Mouse (Mus musculus) left cerebral cortex, postnatal 36 days (tissue): ENCODE data around the gene Ncoa1. TPM values are rescaled to one million over a fixed set of nuclear protein-coding genes. Genes with fewer than 3 reads are reported as not detected.

Experiments
- DNase-seq, 2 experiments: peaks; one replicate each; pipeline ENCODE4 v3.0.0; 2021 to 2022; ENCODE audit warnings: low spot score in 2 of 2, mixed read lengths in 1 of 2
- intact Hi-C: fragments of 180-260 bp; cut with DNase I; formaldehyde crosslinking; loops from one replicate; pipeline ENCODE4 v1.15.1; 2025
- total RNA-seq, 2 experiments: library from RNA; stranded (reverse); gene quantifications; 2 replicates each; pipeline ENCODE4 v1.2.3; 2021

Gene Ncoa1
- total RNA-seq, result 100 to 1,000 TPM; 104 to 110 TPM

DNA sequence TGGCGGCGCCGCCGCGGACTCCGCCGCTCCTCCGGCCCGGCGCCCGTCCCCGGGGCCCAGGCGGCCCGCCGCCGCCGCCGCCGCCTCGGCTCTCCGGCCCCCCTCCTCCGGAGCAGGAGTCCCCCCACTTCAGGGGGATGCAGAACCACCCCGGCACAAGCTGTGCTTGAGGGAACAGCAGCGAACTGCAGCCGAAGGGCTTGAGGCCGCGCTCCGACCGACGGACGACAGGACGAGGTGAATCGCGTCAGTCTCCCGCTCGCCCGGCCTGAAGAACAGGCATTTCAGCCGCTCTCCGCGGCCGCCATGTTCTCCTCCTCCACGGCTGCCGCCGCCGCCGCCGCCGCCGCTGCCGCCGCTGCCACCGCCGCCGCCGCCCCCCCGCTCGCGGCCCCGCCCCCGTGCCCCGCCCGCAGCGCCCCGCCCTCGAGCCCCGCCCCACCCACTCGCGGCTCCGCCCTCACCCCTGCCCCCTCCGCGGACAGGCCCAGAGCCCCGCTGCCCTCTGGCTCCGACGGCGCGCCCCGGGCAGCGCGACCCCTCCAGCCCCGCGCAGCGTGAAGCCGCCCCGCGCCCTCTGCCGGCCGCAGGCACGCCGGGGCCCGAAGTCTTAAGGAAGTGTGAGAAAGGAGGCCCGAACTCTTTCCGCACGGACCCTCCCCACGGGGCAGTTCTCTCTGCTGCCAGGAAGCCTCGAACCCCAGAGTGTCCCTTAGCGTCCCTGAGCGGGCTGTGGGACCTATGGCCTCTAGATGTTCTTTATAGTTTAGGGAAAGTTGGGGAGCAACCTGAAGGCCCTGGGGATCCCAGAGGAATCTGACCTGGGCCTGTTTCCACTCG, at the start of gene Ncoa1:
Gene Ncoa1, minus strand, starts transcription at position 351 of the 840 bp plus-strand sequence.
- DNase-seq, result peak; percentile 69 to 70
- intact Hi-C loops, result loop anchor here (5.0 to 10.0 kb wide), 2 partner anchors 70 to 182 kb away; no protein-coding TSS in a partner anchor

DNA sequence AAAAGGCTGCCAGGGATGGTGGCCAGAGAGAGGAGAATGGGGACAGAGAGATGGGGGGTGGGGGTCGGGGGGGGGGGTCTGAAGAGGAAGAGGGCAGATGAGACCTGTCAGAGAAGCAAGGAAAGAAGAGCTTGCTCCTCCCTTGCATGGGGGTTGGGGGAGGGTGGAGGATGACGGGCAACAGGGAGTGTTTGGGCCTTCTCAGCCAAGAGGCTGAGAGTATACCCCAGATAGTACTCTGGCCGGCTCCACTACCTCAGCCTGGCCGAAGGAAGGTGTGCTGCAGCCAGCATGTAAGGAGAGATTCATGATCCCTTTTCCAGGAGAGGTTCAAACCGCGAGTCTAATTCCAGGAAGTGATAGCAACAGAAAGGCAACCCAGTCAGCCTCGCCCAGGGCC, 47.6 kb upstream of the Ncoa1 start:
- DNase-seq, result no peak
- intact Hi-C loops, result no loop called here

DNA sequence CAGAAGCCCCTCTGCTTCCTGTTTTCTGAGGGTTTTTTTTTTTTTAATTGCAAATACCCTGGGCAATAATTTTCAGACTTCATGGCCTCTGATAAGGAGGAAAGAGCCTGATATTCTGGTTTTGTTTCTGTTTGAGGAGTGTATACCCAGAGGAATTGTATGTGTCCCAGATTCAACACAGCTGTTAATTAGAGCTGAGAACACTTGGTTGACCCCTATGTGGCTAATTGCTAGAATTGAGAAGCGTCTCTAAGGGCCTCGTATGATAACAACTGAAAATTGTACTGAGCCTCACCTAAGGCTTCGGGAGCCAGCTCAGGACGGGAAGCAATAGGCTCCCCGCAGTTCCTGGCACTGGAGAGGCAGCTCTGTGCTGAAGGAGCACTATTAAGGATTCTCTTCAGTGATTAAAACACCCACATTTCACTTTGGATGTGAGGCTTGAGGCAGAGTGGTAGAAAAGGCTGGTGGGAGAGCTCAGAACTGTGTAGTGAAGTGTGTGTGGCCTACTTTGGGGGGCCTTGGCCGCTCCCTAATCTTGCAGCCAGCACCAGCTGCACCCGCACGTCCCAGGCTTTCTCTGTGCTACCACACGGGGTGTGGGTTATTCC, 46.8 kb upstream of the Ncoa1 start:
- intact Hi-C loops, result no loop called here
- no peak for DNase-seq

DNA sequence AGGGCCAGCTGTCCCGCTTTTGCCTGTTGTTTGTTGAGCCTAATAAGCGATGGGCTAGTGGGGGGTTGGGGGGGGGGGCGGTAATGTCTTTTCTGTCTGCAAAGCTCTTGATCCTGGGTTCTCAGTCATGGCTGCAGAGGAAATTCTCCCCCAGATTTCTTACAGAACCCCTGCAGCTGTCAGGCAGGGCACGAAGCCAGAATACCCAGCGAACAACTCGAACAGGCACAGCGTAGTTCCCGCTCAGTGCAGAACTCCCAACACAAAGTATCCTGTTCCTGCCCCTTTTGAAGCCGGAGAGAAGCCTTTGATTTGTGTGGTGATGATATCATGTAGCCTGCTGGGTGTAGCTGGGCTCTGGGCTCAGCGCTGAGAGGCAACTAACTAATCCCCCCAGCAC, 46.2 kb upstream of the Ncoa1 start:
- intact Hi-C loops, result no loop called here
- peak in 1 of 2 experiments; percentile 34 for DNase-seq

DNA sequence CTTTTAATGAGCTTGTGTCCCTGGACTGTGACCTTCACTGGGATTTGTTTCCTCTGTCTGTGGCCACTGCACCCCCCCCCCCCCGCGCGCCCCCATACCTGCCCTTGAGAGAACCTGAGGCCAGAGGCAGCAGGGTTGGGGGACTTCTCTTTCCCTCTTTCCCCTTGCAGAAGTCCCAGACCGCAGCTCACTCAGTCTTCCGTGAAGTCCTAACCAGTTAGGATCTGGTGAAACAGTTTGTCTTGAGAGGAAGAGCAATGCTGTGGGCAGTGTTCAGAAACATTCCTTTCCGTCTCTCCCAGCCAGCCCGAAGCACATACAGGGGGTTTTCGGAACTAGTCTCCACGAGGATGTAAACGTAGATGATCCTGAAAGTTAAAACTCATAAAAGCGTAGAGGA, 42.0 kb upstream of the Ncoa1 start:
- DNase-seq, result no peak
- intact Hi-C loops, result no loop called here

DNA sequence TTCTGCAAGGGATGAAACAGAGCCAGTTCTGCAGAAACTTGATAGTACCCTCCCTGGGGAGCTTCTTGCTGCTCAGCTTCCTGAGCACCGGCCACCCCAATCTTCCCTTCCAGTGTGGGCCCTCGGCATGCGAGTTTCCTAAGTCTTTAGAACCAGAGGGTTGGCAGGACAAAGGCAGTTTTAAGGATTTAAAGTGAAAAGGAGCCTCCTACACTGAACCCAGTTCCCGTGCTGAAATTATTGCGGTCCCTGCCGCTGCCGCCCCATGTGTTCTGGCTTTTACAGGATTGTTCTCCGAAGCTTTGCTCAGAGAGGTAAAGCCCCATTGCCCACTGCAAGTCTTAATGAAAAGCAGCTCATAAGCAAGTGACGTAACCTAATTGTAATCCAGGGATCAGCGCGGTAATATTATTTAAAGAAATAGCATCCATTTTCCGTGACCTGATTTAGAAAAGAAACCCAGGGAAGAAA, 32.6 kb upstream of the Ncoa1 start:
- intact Hi-C loops, result no loop called here
- DNase-seq, result peak; percentile 13 to 17

DNA sequence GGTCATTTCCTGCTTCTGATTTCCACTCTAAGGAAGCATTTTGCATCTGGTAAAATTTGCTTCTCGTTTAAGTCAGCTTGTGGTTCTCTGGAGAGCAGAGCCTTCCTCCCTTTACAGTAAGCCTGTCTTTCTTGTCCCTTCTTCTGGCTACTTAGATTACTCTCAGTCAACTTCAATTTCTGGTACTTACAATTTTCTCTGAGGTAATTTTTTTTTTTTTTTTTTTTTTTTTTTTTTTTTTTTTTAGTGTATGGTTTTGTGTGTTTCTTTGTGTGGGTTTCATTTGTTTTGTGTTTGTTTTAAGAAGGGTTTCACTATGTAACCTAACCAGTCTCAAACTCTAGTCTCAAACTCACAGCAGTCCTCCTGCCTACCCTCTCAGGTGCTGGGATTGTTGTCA, 31.2 kb upstream of the Ncoa1 start:
- DNase-seq, result no peak

DNA sequence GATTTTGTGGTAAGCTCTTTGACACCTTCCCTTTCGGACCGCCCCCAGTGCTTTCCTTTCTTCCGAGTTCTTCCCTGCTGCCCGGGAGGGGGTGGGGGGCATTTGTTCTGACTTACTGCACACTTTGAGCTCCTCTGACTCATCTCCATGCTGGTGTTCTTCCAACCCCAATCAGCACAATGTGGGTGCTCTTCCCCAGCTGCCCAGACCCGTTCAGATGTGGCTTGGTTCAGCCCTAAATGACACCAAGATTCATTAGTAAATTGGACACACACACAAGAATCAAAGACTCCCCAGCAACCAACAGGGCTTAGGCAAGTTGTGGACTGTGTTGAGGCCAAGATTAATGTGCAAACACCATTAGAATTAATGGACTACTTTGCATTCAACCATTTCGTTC, 30.5 kb upstream of the Ncoa1 start:
- intact Hi-C loops, result no loop called here
- DNase-seq, result peak; percentile 29 to 30

More for the DNA sequence above, 31.2 kb upstream of the Ncoa1 start:
- intact Hi-C loops, result no loop called here

DNA sequence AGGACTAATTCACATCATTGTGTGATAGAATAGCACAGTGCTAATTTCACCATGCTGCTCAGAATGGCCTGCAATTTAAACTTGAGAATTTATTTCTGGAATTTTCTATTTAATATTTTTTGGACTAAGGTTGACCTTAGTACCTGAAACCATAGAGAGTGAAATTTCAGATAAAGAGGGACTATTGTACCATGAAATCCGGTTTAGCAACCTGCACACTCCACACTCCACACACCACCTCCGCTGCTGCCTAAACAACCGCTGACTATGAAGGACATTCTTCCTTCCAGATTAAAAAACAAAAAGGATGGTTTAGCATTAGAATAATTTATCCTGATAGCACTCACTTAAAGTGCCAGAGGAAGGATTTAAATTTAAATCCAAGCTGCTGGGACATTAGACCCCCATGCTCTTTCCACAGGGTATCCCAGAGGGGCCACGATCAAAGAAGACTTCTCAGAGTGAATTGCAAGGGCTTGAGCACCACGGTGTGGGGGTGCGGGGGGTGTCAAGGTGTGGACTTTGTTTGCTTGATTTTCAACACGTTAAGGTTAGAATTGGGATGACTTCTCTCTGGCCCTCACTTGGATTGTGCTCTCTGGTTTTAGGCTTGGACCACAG, 29.9 kb upstream of the Ncoa1 start:
- intact Hi-C loops, result no loop called here
- no peak for DNase-seq

DNA sequence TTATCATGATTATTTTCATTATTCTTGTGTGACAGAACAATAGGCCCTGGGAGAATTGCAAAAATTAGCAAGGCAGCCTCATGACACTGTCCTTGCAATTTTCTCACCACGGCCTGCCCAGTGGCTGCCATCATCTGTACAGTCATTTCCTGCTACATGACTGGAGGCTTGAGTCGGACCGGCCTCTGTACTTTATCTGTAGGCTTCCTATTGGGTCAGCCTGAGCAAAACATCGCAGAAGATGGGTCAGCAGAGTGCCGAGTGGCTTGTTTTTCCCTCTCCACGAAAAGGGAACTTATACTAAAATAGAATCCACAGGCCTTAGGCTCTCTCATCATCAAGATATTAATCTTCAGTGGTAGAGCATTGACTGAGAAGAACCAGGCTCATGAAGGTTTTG, 28.3 kb upstream of the Ncoa1 start:
- intact Hi-C loops, result no loop called here
- DNase-seq, result no peak

DNA sequence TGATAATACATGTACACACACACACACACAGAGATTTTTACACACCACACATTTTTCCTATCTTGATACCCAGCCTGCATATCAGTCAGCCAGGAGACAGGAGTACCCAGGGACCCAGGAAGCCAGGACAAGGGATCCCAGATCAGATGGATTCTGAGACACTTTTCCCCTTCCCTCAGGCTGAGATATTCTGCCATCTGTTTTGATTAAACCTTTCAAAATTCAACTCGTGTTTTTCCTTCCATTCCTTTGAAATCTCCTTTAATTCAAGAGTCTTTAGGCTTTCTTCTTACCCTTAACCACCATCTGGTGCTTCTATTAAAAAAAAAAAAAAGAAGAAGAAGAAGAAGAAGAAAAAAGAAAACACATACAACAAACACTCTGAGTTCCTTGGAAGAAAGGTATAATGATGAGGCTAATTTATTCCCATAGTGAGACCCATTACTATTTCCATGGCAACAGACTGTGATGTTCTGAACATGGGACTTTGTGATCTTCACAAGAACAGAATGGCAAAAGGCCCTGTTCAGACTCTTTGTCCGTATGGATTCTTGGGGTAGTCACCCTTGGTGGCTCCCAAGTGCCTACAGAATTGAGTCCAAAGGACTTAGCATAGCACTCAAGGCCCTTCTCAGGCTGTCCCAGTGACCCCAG, 26.8 kb upstream of the Ncoa1 start:
- intact Hi-C loops, result loop anchor here (5.0 kb wide), 1 partner anchor 44 kb away; no protein-coding TSS in a partner anchor
- DNase-seq, result no peak

DNA sequence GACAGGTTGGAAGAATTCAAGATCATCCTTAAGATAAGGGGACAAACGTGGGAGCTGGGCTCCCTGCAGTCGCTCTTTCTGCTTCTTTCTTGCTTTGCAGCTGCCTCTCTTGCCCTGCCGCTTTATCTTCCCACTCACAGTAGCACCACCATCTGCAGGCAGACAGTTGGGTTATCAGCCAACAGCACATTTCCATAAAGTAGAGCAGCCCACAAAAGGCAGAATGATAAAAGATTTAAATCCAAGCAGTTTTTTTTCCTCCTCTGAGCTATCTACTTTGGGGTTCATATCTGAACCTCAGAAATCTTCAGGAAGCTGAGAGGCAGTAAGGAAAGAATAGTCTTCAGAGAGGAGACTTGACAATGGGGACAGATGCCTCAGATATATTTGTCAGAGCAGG, 24.9 kb upstream of the Ncoa1 start:
- intact Hi-C loops, result loop anchor here (5.0 kb wide), 1 partner anchor 45 kb away; no protein-coding TSS in a partner anchor

DNA sequence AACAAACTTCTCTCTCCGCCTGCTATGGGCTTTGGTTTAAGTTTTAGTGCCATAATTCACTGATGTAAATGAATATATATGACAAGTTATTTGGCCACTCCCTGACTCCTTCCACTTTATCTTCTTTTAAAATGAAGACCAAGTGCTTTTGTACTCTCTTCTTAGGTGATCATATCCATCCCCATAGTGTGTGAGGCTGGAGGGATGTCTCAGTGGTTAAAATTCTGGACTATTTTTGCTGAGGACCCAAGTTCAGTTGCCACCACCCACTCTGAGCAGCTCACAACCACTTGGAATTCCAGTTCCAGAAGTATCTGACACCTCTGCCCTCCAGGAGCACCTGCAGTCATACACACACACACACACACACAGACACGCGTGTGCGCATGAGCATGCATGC, 23.5 kb upstream of the Ncoa1 start:
- intact Hi-C loops, result loop anchor here (5.0 kb wide), 1 partner anchor 47 kb away; no protein-coding TSS in a partner anchor
- DNase-seq, result no peak

More for the DNA sequence above, 24.9 kb upstream of the Ncoa1 start:
- peak; percentile 47 to 54 for DNase-seq

DNA sequence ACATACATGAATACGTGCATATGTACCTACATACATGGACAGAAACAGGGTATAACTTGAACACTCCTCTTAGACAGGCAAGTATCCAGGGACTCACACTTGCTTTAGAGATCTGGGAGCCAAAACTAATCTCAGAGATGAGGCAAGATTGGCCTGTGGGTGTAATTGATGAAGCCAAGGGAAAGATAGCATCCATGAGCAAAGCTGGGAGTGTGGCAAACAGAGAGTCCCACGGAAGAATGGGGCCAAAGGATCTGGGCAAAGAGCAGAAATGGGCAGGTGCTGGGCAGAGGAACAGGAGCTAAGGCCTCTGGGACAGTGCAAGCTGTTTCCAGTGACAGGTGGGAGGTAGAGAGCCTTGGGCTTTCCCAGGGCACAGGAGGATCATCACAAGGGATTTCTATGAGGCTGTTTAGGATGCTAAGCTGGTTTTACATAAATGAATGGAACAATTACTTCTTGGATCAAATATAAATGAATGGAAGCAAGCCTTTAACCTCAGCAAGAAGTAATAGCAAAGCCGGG, 22.7 kb upstream of the Ncoa1 start:
- intact Hi-C loops, result loop anchor here (5.0 kb wide), 1 partner anchor 48 kb away; no protein-coding TSS in a partner anchor
- no peak for DNase-seq

DNA sequence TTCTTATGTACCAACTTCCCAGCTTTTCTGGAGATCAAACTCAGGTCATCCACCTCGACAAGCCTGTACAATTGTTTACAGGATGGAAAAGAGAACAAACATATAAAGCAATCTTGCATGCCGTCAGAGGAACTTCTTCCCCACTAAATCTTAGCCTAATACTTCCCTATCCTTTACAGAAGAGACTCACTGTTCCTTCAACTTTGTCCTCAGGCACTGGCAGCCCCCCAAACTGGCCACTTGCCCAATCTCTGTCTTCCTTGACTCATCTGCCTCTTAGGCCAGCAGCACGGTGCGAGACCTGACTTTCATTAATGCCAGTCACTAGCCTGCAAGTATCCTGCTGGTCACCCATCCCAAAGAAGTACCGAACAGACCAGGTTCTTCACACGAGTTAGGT, 11.4 kb upstream of the Ncoa1 start:
- no peak for DNase-seq
- intact Hi-C loops, result no loop called here

DNA sequence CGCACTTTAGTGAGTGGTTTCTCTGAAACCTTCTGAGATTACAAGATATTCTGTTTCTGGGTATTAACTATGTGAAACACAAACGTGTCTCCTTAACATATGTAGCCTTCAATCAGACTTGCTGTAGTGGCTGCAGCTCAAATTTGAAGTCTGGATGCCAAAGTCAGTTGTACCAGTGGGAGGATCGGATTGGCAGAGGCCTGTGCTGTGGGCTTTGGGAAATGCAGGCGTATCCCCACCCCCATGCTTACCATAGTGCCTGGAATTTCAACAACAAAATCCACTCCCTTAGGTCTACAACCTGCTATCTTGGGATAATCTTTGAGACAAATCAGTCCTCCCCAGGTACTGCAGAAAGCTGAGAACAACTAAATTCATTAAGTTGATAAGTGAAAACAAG, 6.4 kb upstream of the Ncoa1 start:
- no peak for DNase-seq
- intact Hi-C loops, result no loop called here

DNA sequence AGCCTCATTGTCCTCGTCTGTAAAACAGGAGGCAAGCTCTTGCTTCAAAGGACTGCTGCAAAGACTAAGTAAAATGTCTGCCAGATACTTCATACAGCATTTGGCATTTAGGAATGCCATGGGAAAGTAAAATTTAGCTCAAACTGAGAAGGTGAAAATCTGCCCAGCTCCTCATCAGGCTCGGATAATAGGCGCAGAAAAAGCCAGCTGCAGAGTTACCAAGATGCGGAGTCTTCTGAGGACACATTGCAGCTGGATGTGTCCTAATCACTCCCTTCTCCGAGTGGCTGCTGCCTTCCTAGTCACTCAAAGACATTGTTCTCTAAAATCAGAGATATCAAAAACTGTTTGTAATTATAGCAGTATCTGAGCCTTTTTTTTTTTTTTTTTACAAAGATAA, 4.7 kb upstream of the Ncoa1 start:
- intact Hi-C loops, result no loop called here
- DNase-seq, result no peak

DNA sequence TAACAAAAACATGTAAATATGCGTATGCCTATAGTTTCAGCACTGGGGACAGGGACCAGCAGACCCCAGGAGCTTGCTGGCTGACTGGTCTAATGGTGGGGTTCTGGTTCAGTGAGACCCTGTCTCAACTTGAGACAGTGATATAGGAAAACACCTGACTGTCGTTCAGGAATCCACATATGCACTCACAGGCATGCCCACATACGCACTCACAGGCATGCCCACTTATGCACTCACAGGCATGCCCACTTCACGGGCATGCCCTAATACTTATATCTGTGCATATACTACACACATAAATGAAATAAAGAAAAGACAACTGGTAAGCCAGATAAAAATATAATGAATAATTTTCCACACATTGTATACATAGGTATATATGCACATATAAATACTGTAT, 3.3 kb upstream of the Ncoa1 start:
- intact Hi-C loops, result no loop called here
- no peak for DNase-seq

DNA sequence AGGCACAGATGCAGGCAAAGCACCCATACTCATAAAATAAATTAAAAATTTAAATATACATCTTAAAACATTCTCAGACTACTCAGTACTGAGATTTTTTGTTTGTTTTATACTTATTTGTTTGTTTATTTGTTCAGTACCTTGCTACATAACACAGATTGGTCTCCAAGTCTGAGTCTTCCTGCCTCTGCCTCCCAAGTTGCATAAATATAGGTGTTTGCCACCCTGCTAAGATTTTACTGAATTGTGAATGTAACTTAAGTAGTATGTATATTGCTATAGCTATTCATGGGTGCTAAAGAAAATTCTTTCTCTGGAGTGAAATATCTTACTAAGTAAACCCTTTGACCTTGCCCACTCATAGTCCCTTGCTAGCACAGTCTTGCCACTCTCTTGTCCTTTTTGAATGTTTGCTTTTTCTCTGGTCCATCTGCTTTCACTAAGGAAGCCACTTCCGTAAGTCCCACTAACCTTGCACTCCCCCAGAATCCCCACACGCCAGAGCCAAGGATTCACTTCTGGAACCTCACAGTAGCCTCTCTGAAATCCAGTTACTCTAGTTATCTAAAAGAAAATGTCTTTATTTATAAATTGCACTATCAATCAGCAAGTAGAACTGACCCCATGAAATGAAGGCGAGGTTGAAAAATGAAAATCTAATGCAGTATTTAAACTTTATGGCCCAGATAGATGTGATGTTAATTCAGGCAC, 2.3 kb upstream of the Ncoa1 start:
- intact Hi-C loops, result loop anchor here (5.0 to 10.0 kb wide), 2 partner anchors 68 to 185 kb away; no protein-coding TSS in a partner anchor
- DNase-seq, result no peak
